Mouse (Mus musculus) granulocyte monocyte progenitor cell, adult 5-6 weeks (primary cell): ENCODE results near the gene Katna1. TPM values are rescaled to one million over a fixed set of nuclear protein-coding genes. Genes with fewer than 3 reads are reported as not detected.
"Not testable (repeated sequence)": the region's sequence is repeated elsewhere in the genome, so short reads cannot be mapped to it uniquely, and the experiment has no call there.

Experiments used
- ATAC-seq: replicated peaks from 2 replicates; pipeline ENCODE4 v1.8.0; 2016; ENCODE audit warnings: mild to moderate bottlenecking, moderate TSS enrichment, inconsistent platforms; ENCODE audit not compliant: poor library complexity, severe bottlenecking
- total RNA-seq, 2 experiments: library from RNA; stranded (forward) in 1 of 2; stranded (reverse) in 1 of 2; fragments of 200-712, 200-1000 nt in 1 of 2; fragments of >200 nt in 1 of 2; fragmentation: Nextera tagmentation in 1 of 2; gene quantifications; 2 replicates each; pipeline ENCODE4 v1.2.3; 2014 to 2017

Katna1 gene
- total RNA-seq (2014; fragmentation: Nextera tagmentation) (41.3 and 42.5 TPM in 2 replicates), total RNA-seq (2017) (59.1 and 61.3 TPM in 2 replicates)

DNA sequence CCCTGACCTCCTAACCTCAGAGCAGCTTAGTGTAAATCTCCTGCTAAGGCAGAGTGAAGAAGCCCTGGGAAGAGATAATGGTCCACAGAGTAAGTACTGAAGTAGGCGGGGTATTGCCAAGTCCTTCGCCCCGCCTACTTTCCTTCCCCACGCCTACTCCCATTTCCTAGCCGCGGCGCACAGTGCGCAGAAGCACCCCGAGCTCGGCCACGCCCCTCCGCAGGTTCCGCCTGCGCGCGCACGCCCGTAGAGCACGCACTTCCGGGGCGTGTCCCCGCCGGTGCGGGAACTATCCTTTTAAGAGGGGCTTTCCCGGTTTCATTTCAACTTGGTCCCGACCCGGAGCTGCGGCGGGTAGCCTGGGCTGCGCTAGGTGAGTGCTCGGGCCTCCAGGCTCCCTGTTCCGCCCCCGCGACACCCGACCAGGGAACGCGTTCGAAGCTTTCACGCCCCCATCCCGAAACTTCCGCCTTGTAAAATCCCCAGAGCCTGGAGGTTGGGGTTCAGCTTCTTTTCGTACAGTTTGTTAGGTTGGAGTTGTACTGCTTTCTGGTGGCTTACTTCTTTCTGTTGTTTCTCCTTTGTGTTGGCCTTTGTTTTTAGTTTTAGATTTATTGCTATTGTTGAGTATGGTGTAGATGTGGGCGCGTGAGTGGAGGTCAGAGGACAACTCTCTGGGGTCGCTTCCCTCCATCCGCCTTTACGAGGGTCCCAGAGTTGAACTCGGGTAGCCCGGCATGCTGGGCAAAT is at the start of gene Katna1:
TSS of gene Katna1 (plus strand) at position 250 of the 750 bp plus-strand sequence.
- peak; percentile 97 for ATAC-seq

DNA sequence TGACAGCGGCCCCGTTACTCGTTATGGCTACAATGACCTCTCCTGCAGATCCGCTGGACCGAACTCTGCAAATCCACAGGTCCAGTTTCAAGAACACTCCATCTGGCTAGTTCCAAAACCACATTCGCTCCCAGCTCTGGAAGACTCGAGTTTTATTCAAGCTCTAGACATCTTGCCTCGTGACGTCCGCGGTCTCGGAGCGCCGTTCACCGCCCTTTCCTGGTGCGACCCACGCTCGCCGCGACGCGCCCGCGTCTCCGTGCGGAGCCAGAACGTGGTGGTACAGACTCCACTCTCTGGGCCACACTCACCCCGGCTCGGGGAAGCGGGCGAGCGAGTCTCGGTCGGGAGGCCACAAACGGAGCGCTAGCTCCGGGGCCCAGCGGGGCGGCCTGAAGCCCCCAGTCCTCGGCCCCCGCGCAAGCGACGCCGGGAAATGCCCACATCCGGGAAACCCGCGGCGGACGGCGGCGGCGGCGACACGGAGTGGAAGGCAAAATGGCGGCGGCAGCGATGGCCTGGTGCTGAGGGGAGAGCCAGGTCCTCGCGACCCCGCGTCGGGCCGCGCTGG is 45.0 kb upstream of the Katna1 start, which contains the start of the genes Pcmt1 and Lats1:
TSS of gene Pcmt1 (minus strand) at position 406 of the 571 bp plus-strand sequence.
TSS of gene Lats1 (plus strand) at position 484 of the 571 bp plus-strand sequence.
- peak; percentile 78 for ATAC-seq

GRCm38 (mm10) chr10:7681343-7682025 is 44.3 kb upstream of the Katna1 start:
- ATAC-seq = peak; percentile 63

DNA sequence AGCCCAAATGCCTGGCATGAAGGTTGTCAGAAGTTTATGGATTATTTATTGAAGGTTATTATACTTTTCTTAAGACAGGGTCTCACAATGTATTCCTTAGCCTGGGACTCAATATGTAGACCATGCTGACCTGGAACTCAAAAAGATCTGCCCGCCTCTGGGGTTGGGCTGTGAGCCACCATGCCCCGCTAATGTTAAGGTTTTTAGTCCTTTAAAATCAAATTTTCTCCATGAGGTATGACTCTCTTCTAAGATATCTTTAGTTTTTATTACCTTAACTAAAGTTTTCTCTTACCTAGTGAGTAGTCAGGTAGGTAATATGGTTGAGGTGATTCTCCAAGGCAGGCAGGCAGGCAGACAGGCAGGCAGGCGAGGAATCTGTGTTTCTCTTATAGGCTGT is 43.6 kb upstream of the Katna1 start:
- ATAC-seq = no peak

DNA sequence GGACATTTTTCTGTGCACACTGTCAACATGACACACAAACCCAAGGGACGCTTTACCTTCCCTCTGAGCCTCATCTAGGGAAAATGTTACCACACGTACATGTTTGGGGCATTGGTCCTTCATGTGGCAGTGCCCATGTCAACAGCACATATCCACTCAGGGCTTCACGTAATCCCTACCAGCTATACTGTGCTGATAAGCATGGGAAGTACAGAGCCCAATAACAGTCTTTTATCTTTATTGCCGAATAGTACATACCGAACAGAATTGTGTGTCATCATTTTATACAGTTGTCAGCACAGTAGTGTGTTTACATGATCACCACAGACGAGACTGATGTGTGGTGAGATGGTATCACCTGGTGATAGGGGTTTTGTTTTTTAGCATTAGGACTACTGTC is 38.9 kb upstream of the Katna1 start:
- no peak for ATAC-seq

DNA sequence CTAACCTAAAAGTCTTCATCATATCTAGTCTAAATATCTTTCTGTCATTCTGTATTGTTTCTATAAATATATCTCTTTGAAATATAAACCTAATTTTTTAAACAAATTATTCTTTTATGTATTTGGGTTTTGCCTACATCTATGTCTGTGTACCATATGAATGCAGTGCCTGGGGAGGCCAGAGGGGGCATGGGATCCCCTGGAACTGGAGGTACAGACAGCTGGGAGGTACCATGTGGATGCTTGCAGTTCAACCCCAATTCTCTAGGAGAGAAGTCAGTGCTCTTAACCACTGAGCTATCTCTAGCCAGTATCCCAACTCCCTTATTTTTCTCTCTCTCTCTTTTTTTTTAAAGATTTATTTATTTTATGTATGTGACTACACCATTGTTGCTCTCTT is 30.5 kb upstream of the Katna1 start:
- peak; percentile 80 for ATAC-seq

GRCm38 (mm10) chr10:7700120-7700519 is 25.7 kb upstream of the Katna1 start:
- no peak for ATAC-seq

DNA sequence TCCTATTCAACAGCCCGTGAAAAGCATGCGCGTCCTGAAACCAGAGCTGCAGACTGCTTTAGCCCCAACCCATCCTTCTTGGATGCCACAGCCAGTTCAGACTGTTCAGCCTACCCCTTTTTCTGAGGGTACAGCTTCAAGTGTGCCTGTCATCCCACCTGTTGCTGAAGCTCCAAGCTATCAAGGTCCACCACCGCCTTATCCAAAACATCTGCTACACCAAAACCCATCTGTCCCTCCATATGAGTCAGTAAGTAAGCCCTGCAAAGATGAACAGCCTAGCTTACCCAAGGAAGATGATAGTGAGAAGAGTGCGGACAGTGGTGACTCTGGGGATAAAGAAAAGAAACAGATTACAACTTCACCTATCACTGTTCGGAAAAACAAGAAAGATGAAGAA is 23.2 kb upstream of the Katna1 start:
- ATAC-seq = no peak

GRCm38 (mm10) chr10:7710121-7710520 is 15.7 kb upstream of the Katna1 start:
- ATAC-seq = no peak

DNA sequence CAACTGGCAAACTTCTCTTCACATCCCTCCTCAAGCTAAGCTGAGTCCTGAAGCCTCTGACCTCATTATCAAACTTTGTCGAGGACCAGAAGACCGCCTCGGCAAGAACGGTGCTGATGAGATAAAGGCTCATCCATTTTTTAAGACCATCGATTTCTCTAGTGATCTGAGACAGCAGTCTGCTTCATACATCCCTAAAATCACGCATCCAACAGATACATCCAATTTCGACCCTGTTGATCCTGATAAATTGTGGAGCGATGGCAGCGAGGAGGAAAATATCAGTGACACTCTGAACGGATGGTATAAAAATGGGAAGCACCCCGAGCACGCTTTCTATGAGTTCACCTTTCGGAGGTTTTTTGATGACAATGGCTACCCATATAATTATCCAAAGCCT is 13.3 kb upstream of the Katna1 start:
- no peak for ATAC-seq

DNA sequence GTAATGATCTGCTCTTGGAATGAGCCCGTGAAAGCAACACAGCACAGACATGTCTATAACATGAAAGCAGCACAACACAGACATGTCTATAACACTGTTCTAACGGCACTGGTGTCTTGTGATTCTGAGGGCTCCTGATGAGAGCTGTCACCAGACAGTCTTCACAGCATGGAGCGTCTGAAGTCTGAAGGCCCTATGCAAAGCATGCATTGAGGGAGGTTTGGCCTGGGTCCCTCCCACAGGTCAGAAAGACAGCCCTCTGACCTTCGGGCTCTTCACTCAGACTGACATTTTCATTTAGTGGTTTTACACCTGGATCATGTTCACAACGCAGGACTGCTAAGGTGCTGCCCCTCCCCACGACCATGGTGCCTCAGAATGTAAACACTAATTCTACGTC is 10.7 kb upstream of the Katna1 start:
- no peak for ATAC-seq

DNA sequence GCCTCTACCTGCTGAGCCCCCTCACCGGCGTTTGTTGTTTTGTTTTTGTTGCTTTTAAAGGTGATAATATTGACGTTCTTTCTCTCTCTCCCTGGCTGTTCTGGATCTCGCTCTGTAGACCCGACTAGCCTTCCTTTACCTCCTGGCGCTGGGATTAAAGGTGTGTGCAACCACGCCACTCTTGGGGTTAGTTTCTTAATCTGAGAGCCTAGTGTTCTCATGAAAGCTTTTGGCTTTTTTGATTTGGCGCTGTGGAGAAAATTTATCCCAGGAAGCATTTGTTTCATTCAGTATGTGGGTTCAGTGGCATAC is 657 bp downstream of the Katna1 start:
- no peak for ATAC-seq

DNA sequence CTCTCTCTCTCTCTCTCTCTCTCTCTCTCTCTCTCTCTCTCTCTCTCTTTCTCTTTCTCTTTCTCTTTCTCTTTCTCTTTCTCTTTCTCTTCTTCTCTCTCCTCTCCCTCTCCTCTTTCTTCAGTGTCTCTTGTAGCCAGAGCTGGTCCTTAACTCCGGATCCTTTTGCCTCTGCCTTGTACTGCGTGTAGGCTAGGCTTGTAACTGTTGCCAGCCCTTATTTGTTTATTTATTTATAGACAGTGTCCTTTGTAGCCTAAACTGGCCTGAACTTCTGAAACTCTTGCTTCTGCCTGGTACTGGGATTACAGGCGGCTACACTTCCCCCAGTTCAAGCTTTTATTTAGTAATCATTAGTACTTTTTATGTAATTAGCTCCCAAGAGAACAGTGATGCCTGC is 1.2 kb downstream of the Katna1 start:
- 0 out of 2 replicates have a peak, but pooled peaks have one; percentile 4 for ATAC-seq

DNA sequence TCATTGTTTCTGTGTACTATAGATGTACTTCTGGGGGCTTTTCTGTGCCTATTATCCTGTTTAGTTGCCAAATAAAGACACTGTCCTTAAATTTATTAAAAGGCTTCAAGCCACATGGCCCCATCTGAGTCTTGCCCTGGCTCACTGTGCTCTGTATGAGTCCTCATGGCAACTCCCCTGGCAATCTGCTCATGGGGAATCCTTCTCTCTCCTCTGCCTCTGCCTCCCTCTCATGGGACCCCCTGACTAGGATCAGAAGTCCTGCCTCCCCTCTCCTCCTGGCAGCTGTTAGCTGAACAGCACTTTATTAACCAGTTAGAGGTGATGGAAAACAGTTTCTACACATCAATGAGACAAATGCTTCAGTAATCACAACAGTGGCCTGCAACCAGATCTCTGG is 5.8 kb downstream of the Katna1 start:
- no peak for ATAC-seq

GRCm38 (mm10) chr10:7737122-7737521 is 11.3 kb downstream of the Katna1 start:
- no peak for ATAC-seq

GRCm38 (mm10) chr10:7737914-7738313 is 12.1 kb downstream of the Katna1 start:
- ATAC-seq = no peak

- ATAC-seq = not testable (repeated sequence)
Observed at GRCm38 (mm10) chr10:7745528-7745927, 19.7 kb downstream of the Katna1 start.

DNA sequence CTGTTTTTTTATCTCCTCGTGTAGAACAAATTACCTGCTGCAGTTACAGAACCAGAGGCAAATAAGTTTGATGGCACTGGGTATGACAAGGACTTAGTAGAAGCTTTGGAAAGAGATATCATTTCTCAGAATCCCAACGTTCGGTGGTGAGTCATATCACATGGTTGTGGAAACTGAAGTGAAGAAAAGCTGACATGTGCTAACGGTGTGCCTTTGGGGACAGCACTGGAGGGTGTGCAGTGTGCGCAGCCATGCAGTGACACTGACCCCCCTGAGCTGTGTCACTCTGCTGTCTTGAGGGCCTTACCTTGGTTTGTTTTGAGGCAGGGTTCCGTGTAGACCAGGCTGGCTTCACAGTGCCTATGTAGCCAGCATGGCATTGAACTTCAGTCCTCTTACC is 23.0 kb downstream of the Katna1 start:
- ATAC-seq = no peak

- no peak for ATAC-seq
Observed at GRCm38 (mm10) chr10:7757544-7757943, 31.7 kb downstream of the Katna1 start.

GRCm38 (mm10) chr10:7772346-7772745 is 46.5 kb downstream of the Katna1 start:
- ATAC-seq = no peak

GRCm38 (mm10) chr10:7772769-7773168 is 47.0 kb downstream of the Katna1 start:
- no peak for ATAC-seq
